Mouse (Mus musculus) layer of hippocampus, postnatal 10 days (tissue): Measurements from ENCODE around the gene Cmya5. TPM values are rescaled to one million over a fixed set of nuclear protein-coding genes. Genes with fewer than 3 reads are reported as not detected.
"Not testable (repeated sequence)": the region's sequence is repeated elsewhere in the genome, so short reads cannot be mapped to it uniquely, and the experiment has no call there.

Experiments used
- DNase-seq, 2 experiments: peaks; one replicate each; pipeline ENCODE4 v3.0.0; 2021; ENCODE audit warnings: low spot score in 2 of 2
- long read RNA-seq: library from polyadenylated mRNA; stranded (forward); transcript quantifications from one replicate; pipeline ENCODE4 v2.0.0, GENCODE M21; 2023
- total RNA-seq, 2 experiments: library from RNA; stranded (reverse); gene quantifications; 2 replicates each; pipeline ENCODE4 v1.2.3; 2021

Gene Cmya5
- 1 to 10 TPM; 1.7 to 1.9 TPM for total RNA-seq
- long read RNA-seq, partial matches to known transcripts: 0 of 2 reads
- long read RNA-seq, other reads (novel, unspliced or antisense): 2 of 2 reads

GRCm38 (mm10) chr13:93144336-93145167 lies at the start of gene Cmya5:
Gene Cmya5 (minus strand): TSS chr13:93144724.
- peak; percentile 83 to 91 for DNase-seq

- DNase-seq: no peak
These were observed 48.1 kb upstream of the Cmya5 start for GRCm38 (mm10) chr13:93192646-93193026.

- peak; percentile 88 to 94 for DNase-seq
These were observed 47.5 kb upstream of the Cmya5 start, which contains the start of gene Tent2 for GRCm38 (mm10) chr13:93191831-93192645. Gene Tent2 (minus strand): TSS chr13:93192385.

- DNase-seq: no peak
These were observed 44.9 kb upstream of the Cmya5 start for GRCm38 (mm10) chr13:93189416-93189815.

DNA sequence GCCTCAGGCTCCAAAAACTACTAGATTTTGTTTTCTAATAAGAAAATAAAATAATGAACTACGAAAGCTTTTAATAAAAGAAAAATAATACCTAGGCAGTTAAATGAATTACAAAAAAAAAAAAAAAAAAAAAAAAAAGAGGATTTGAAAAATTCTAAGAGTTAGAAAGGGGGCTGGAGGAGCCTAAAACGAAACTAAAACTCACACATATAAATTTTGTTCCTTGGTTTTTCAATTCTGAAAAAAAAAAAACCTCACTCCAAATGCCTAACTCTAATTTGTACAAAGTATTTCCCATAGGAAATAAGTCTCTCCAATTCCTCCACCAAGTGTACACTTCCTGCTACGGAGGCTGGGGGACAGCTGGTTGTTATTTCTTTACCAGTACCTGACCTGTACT lies 44.2 kb upstream of the Cmya5 start:
- no peak for DNase-seq

GRCm38 (mm10) chr13:93187792-93188191 lies 43.3 kb upstream of the Cmya5 start:
- not testable (repeated sequence) for DNase-seq

- no peak for DNase-seq
These were observed 35.8 kb upstream of the Cmya5 start for GRCm38 (mm10) chr13:93180351-93180750.

DNA sequence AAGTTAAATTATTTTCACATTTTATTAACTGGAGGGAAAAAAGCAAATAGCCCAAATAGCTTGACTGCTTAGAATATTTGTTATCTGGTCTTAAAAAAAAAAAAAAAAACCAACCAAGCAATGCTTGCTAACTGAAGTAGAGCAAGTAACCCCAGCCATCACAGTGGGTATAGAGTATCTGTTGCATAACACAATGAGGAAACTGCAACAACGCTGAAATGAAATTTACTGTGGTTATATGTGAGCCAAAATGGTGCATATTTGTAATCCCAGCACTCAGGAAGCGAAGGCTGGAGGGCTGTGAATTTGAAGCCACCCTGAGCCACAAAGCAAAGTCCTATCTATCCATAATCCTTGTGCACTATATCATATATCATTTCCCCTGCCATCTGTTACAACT lies 35.0 kb upstream of the Cmya5 start:
- DNase-seq: no peak

GRCm38 (mm10) chr13:93177571-93177970 lies 33.0 kb upstream of the Cmya5 start:
- no peak for DNase-seq

DNA sequence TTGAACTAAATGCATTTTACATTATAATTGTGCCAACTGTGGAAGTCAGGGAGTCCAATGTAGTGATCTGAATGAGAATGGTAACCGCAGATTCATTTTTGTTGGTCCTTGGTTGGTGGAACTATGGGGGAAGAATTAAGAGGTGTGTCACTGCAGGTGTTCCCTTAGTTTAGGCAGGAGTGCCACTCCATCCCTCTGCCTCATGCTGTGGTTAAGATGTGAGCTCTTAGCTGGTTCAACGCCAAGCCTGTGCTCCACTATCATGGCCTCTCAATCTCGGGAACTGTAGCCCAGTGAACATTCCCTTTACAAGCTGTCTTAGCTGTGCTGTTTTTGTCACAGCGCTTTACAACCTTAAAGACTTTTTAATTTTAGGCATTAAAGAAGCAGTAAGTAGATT lies 18.8 kb upstream of the Cmya5 start:
- DNase-seq: no peak

- DNase-seq: no peak
These were observed 17.9 kb upstream of the Cmya5 start for GRCm38 (mm10) chr13:93162456-93162855.

DNA sequence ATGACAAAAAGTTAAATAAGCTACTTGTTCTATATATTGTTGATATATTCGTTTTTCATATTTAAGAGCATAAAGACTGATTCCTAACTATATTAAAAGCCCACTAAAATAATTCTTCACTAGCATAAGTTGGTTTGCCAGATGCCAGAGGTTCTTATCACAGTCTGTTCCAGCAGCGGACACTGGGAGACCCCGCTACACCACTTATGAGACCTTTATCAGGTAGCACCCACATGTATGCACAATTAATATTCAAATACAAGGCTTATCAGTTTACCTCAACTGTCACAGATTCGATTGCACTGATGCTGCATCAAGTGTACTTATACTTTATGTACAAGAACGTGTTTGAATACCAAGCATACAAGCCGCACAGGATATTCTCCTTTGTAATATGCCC lies 13.7 kb upstream of the Cmya5 start:
- no peak for DNase-seq

- DNase-seq: no peak
These were observed 8.8 kb upstream of the Cmya5 start for GRCm38 (mm10) chr13:93153280-93153679.

DNA sequence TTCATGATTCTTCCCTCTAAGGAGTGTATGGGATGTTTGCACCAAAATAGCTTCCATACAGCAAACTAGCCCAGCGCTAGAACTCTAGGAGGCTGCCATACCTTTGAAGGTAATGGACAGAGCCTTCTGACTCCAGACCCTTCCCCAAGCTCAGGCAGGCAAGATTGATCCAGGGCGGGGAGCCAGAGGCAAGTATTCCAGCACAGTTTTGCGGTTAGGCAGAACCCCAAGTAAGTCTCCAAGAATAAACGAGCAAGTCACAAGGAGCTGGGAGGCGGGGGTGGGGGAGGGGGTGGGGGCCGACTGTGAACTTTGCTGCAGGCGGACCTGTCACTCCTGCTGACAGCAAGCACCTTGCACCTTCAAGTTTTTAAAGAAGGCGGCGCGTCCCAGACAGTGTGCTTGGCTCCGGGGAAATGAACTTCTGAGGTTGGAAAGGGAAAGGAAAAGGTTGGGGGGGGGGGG lies 673 bp downstream of the Cmya5 start:
- DNase-seq: no peak

DNA sequence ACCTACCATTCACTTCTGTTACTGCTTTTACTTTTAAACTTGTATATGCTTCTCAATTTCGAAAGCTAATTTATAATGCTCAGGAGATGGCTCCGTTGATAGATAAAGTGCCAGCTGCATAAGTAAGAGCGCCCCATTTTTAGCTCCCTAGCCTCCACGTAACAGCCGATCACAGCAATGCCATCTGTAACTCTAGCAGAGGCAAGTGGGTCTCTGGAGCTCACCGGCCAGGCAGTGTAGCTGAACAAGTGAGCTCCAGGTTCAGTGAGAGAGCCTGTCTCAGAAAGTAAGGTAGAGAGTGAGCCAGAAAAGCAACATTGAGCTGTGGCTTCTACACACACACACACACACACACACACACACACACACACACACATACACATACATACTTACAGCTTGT lies 3.3 kb downstream of the Cmya5 start:
- DNase-seq: no peak

- no peak for DNase-seq
These were observed 6.5 kb downstream of the Cmya5 start for GRCm38 (mm10) chr13:93138059-93138458.

- DNase-seq: no peak
These were observed 7.4 kb downstream of the Cmya5 start for GRCm38 (mm10) chr13:93137098-93137497.

DNA sequence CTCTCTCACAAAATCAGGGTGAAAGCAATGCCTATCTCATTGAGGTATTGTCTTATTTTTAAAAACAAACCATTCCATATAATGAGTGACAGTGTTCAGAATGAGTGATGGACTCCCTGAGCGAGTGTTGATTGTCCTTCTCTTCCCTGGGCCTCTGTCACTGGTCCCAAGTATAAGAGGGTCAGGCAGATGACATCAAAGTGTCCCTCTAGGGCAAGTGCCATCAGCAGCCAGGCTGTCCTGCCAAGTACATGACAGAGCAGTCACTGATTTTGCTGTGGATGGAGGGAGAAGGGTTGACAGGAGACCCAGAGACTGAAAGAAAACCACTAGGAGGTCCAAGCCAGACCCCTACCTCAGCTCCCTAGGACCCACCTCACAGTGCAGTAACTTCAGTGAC lies 8.3 kb downstream of the Cmya5 start:
- no peak for DNase-seq

- DNase-seq: no peak
These were observed 9.0 kb downstream of the Cmya5 start for GRCm38 (mm10) chr13:93135501-93135900.

DNA sequence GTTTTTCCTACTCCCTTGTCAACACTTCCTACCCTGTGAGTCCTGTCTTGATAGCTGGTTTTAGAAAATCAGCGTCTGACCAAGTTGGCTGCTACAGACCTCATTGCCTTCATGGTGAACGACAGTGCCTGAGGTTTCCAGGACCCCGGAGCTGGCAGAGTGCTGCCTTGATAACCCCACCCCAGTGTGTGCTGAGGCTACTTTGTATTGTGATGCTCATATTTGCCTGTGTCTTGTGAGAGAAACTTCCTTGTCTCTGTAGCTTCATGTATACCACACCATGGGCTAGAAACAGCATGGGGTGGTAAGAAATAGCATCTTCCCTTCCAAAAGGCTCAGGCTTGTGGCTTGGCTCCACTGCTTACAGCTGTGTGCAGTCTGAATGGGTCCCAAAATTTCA lies 13.8 kb downstream of the Cmya5 start:
- DNase-seq: no peak

DNA sequence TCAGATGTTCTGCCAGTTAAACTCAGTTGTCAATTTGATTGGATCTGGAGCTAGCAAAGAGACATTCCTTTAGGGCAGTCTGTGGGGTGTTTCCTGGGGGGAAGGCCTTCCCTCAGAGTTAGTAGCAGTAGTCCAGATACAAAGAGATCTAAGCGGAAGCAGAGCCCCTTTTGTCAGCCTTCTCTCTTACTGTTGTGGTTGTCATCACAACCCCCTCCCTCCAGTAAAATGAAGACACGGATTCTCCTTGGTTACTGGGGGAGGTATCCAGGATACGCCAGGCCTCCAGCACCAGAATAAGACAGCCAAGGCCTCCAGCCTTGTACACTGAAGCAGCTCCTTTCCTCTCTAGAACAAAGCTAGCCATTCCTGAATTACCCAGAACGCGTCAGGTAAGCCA lies 15.6 kb downstream of the Cmya5 start:
- no peak for DNase-seq
